Comparison of ENCODE assay signal across 8 mouse cellular contexts in the genomic region with DNA sequence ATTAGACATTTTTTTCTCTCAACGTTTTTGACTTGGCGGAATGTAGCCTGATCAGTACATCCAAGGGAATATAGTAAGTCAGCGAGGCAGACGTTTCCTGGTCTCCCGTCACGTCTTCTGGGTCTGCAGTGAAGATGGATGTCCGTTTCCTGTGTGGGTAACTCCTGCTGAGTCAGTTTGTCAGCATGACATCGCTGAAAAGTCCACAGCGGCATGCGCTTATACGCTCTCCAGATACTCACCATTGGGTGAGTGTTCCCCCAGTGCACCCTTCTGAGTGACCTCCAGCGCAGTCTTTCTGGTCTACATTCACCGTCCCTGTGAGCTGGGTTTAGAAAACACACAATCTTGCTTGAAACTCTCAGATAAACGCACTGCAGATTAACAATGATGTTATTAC. TPM values are rescaled to one million over a fixed set of nuclear protein-coding genes. Genes with fewer than 3 reads are reported as not detected.
A peak's percentile ranks its signal among the peaks of the same experiment; 100 is the strongest.
DNase-seq lines count a peak whose midpoint lies in the region; ATAC-seq and TF ChIP-seq lines count a peak whose summit lies in the region.

No protein-coding gene starts in this region.

- DNase-seq in embryo, embryonic 10 days (ENCODE audit: low spot score) = peak; percentile 55
- DNase-seq in embryo, embryonic 9.5 days (ENCODE audit: extremely low spot score) = no peak
- DNase-seq in fibroblast of lung, adult 2 months (ENCODE audit: low read depth) = peak; percentile 12
- DNase-seq in kidney, postnatal 0 days (ENCODE audit: low spot score) = peak; percentile 45
- DNase-seq in adrenal gland, adult 8-10 months = no peak
- DNase-seq in right cerebral cortex, postnatal 36 days (ENCODE audit: low spot score in 2 of 2) = no peak
- no peak for DNase-seq in left cerebral cortex, postnatal 25 days (ENCODE audit: low spot score in 2 of 2)

- no peak overlapping the region for H3K9ac ChIP-seq in kidney, postnatal 0 days (ENCODE audit: low read depth, low read length)

- ATAC-seq in kidney, postnatal 0 days (replicated peaks; ENCODE audit: low FRiP score, low read depth) = no peak
- peak; percentile 64 for ATAC-seq in megakaryocyte progenitor cell, adult 5-6 weeks (replicated peaks; ENCODE audit: poor library complexity)

- WGBS in kidney, postnatal 0 days = 50% methylated on average over 14 of the region's 14 CpGs

- no peak for TF ChIP-seq CTCF in kidney, postnatal 0 days (IDR thresholded peaks at IDR 0.05; ENCODE audit: low read depth)

- H3K4me3 ChIP-seq in kidney, postnatal 0 days (replicated peaks; ENCODE audit: low read depth, low read length) = no peak overlapping the region

- intact Hi-C loops in left cerebral cortex, postnatal 25 days (cut with DNase I) = no loop called here

- H3K4me2 ChIP-seq in kidney, postnatal 0 days (ENCODE audit: low read length) = no peak overlapping the region

- H3K9me3 ChIP-seq in kidney, postnatal 0 days (replicated peaks; ENCODE audit: low read length) = no peaks in the 10 kb centered on the region

- H3K27ac ChIP-seq in kidney, postnatal 0 days = peak overlapping the region; percentile 70

- no peaks in the 10 kb centered on the region for H3K36me3 ChIP-seq in kidney, postnatal 0 days (ENCODE audit: insufficient read depth, low read length)

- H3K27me3 ChIP-seq in kidney, postnatal 0 days (ENCODE audit: insufficient read depth, low read length) = no peaks in the 10 kb centered on the region

- peaks cover 5% of the 10 kb centered on the region for H3K4me1 ChIP-seq in kidney, postnatal 0 days (replicated peaks; ENCODE audit: insufficient read depth, low read length)

RNA-seq across cellular contexts. Expression of a gene that starts 58.5 kb away (rescaled TPM):
- 50.3 and 62.0 TPM in 2 replicates for polyA plus RNA-seq in kidney, postnatal 0 days (2015; fragmentation: Nextera tagmentation; extraction: Ambion mirVana)
- total RNA-seq in megakaryocyte progenitor cell, adult 5-6 weeks (2015) = 30.6 and 65.4 TPM in 2 replicates
- total RNA-seq in megakaryocyte progenitor cell, adult 5-6 weeks (2017) = 39.1 and 62.3 TPM in 2 replicates
- 10 to 100 TPM; 34.6 to 57.1 (median 44.8) TPM for total RNA-seq in adrenal gland, adult 8-10 months (2022)
- 10 to 100 TPM; 54.5 to 58.2 TPM for total RNA-seq in left cerebral cortex, postnatal 25 days (2021)

Comparison
In these comparisons a context has a peak if more than half of its experiments do, and no peak if none do; other contexts are left out.
1. DNase-seq: peak in embryo, embryonic 10 days (single experiment), fibroblast of lung, adult 2 months (single experiment) and kidney, postnatal 0 days (single experiment); none in embryo, embryonic 9.5 days (single experiment), adrenal gland, adult 8-10 months (single experiment), right cerebral cortex, postnatal 36 days (0 of 2) and left cerebral cortex, postnatal 25 days (0 of 2).